Mouse (Mus musculus): ENCODE data around the gene Frmpd4. TPM values are rescaled to one million over a fixed set of nuclear protein-coding genes. Genes with fewer than 3 reads are reported as not detected.

The Frmpd4 gene
- polyA plus RNA-seq, 1 experiment from 2014 or later, result 0.21 TPM

GRCm38 (mm10) chrX:167828456-167828855, 748.6 kb downstream of the Frmpd4 start:
- Histone ChIP-seq H3K9ac (ENCODE audit: low read length) (no peak overlapping the region), H3K4me3 (replicated peaks; ENCODE audit: low read length) (no peak overlapping the region), H3K4me2 (ENCODE audit: low read depth, low read length) (no peak overlapping the region), H3K4me1 (ENCODE audit: control insufficient read depth, insufficient read depth, low read length) (no peaks in the 10 kb centered on the region), H3K36me3 (ENCODE audit: control insufficient read depth, insufficient read depth, low read length) (no peaks in the 10 kb centered on the region), H3K9me3 (replicated peaks; ENCODE audit: control insufficient read depth, low read length) (no peaks in the 10 kb centered on the region), H3K27me3 (ENCODE audit: control insufficient read depth, insufficient read depth, low read length) (peaks cover 10% of the 10 kb centered on the region), H3K27ac (ENCODE audit: low read length) (no peak overlapping the region)
- no peak for ATAC-seq (ENCODE audit: insufficient read depth, low FRiP score)

- Histone ChIP-seq H3K27me3 (ENCODE audit: control insufficient read depth, insufficient read depth, low read length) (no peaks in the 10 kb centered on the region; the same call in 1 of the 2 replicates), H3K9me3 (replicated peaks; ENCODE audit: control insufficient read depth, low read length) (no peaks in the 10 kb centered on the region), H3K9ac (ENCODE audit: low read length) (no peak overlapping the region), H3K4me3 (replicated peaks; ENCODE audit: low read length) (no peak overlapping the region), H3K27ac (ENCODE audit: low read length) (no peak overlapping the region), H3K36me3 (ENCODE audit: control insufficient read depth, insufficient read depth, low read length) (no peaks in the 10 kb centered on the region), H3K4me1 (ENCODE audit: control insufficient read depth, insufficient read depth, low read length) (no peaks in the 10 kb centered on the region), H3K4me2 (ENCODE audit: low read depth, low read length) (no peak overlapping the region)
- WGBS, result 44% methylated on average over 4 of the region's 4 CpGs
- ATAC-seq (ENCODE audit: insufficient read depth, low FRiP score), result no peak
Measured at GRCm38 (mm10) chrX:167817363-167817762, 759.7 kb downstream of the Frmpd4 start.

- Histone ChIP-seq H3K9me3 (replicated peaks; ENCODE audit: control insufficient read depth, low read length) (no peaks in the 10 kb centered on the region), H3K4me3 (replicated peaks; ENCODE audit: low read length) (no peak overlapping the region), H3K9ac (ENCODE audit: low read length) (no peak overlapping the region), H3K36me3 (ENCODE audit: control insufficient read depth, insufficient read depth, low read length) (no peaks in the 10 kb centered on the region), H3K27ac (ENCODE audit: low read length) (no peak overlapping the region), H3K27me3 (ENCODE audit: control insufficient read depth, insufficient read depth, low read length) (peaks cover 7% of the 10 kb centered on the region), H3K4me2 (ENCODE audit: low read depth, low read length) (no peak overlapping the region), H3K4me1 (ENCODE audit: control insufficient read depth, insufficient read depth, low read length) (no peaks in the 10 kb centered on the region)
- ATAC-seq (ENCODE audit: insufficient read depth, low FRiP score), result no peak
- WGBS, result 75% methylated on average over 2 of the region's 2 CpGs
Measured at GRCm38 (mm10) chrX:167810120-167810519, 766.9 kb downstream of the Frmpd4 start.

DNA sequence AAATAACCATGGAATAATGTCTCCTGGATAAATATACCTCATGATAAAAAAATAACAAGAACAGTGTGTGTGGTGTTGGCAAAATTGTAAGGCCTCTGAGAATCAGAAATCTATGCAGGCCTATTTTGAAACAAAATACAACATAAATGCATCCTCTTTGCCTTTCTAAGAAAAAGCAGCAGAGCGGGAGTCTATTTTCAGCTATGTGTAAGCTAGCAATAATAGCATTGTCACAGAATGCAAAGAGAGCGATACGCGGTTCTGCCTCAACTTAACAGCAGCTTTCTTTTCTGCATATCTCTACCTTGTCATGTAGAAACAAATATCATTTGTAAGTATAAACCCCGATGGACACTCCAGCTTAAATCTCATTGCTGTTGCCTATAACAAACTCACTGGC, 768.5 kb downstream of the Frmpd4 start:
- Histone ChIP-seq H3K36me3 (ENCODE audit: control insufficient read depth, insufficient read depth, low read length) (no peaks in the 10 kb centered on the region), H3K4me3 (replicated peaks; ENCODE audit: low read length) (no peak overlapping the region), H3K27me3 (ENCODE audit: control insufficient read depth, insufficient read depth, low read length) (peaks cover 7% of the 10 kb centered on the region), H3K4me2 (ENCODE audit: low read depth, low read length) (no peak overlapping the region), H3K9me3 (replicated peaks; ENCODE audit: control insufficient read depth, low read length) (no peaks in the 10 kb centered on the region), H3K4me1 (ENCODE audit: control insufficient read depth, insufficient read depth, low read length) (no peaks in the 10 kb centered on the region), H3K27ac (ENCODE audit: low read length) (no peak overlapping the region), H3K9ac (ENCODE audit: low read length) (no peak overlapping the region)
- 93% methylated on average over 5 of the region's 5 CpGs for WGBS
- no peak for ATAC-seq (ENCODE audit: insufficient read depth, low FRiP score)

DNA sequence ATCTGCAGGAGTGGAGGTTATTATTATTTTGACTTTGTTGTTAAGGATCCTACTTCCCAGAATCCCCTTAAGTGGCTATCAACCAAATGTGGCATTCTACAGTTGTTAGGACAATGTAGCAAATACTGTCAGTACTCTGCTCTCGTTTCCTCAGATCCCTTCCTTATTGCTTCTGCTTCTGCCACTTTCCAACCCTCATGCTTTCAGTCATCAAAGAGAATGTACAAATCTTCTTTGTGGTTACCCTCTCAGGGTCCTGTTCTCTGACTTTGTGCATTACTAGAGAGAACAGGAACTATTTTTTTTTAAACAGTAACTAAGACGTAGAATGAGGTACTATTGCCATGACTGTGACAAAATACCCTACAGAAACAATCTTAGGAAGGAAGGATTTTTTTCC, 788.3 kb downstream of the Frmpd4 start:
- no peaks in the 10 kb centered on the region; the same call in 1 of the 2 replicates for H3K27me3 ChIP-seq (ENCODE audit: control insufficient read depth, insufficient read depth, low read length)
- no peaks in the 10 kb centered on the region for H3K4me1 ChIP-seq (ENCODE audit: control insufficient read depth, insufficient read depth, low read length)
- no peak for ATAC-seq (ENCODE audit: insufficient read depth, low FRiP score)
- no peak overlapping the region for H3K27ac ChIP-seq (ENCODE audit: low read length)
- H3K9ac ChIP-seq (ENCODE audit: low read length), result no peak overlapping the region
- 78% methylated on average over 2 of the region's 2 CpGs for WGBS
- H3K9me3 ChIP-seq (replicated peaks; ENCODE audit: control insufficient read depth, low read length), result no peaks in the 10 kb centered on the region
- no peaks in the 10 kb centered on the region for H3K36me3 ChIP-seq (ENCODE audit: control insufficient read depth, insufficient read depth, low read length)
- no peak overlapping the region for H3K4me3 ChIP-seq (replicated peaks; ENCODE audit: low read length)
- H3K4me2 ChIP-seq (ENCODE audit: low read depth, low read length), result no peak overlapping the region

DNA sequence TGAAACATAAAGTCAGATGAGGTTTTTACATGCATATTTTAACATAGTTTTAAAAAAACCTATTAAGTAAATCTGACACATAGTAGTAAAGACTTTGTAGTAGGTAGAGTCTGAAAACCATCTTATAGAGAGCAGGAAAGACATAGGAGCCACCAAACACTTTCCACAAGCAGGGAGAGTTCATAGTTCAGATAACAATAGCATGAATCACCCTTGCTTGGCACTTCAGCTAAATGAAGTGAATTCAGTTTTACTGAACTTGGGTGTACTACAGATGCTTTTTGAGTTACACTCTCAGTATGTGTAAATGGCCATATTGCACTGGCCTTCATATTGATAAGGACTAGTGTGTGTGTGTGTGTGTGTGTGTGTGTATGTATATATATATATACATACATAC, 793.5 kb downstream of the Frmpd4 start:
- H3K9me3 ChIP-seq (replicated peaks; ENCODE audit: control insufficient read depth, low read length), result no peaks in the 10 kb centered on the region
- no peak overlapping the region for H3K4me3 ChIP-seq (replicated peaks; ENCODE audit: low read length)
- no peaks in the 10 kb centered on the region for H3K4me1 ChIP-seq (ENCODE audit: control insufficient read depth, insufficient read depth, low read length)
- no peak for ATAC-seq (ENCODE audit: insufficient read depth, low FRiP score)
- H3K4me2 ChIP-seq (ENCODE audit: low read depth, low read length), result no peak overlapping the region
- no peak overlapping the region for H3K27ac ChIP-seq (ENCODE audit: low read length)
- H3K36me3 ChIP-seq (ENCODE audit: control insufficient read depth, insufficient read depth, low read length), result no peaks in the 10 kb centered on the region
- no peak overlapping the region for H3K9ac ChIP-seq (ENCODE audit: low read length)
- H3K27me3 ChIP-seq (ENCODE audit: control insufficient read depth, insufficient read depth, low read length), result peaks cover 9% of the 10 kb centered on the region; the same call in 1 of the 2 replicates

- WGBS, result 69% methylated on average over 3 of the region's 3 CpGs
- Histone ChIP-seq H3K9ac (ENCODE audit: low read length) (no peak overlapping the region), H3K4me1 (ENCODE audit: control insufficient read depth, insufficient read depth, low read length) (no peaks in the 10 kb centered on the region), H3K27ac (ENCODE audit: low read length) (no peak overlapping the region), H3K9me3 (replicated peaks; ENCODE audit: control insufficient read depth, low read length) (no peaks in the 10 kb centered on the region), H3K4me3 (replicated peaks; ENCODE audit: low read length) (no peak overlapping the region), H3K27me3 (ENCODE audit: control insufficient read depth, insufficient read depth, low read length) (peaks cover 11% of the 10 kb centered on the region; the same call in 1 of the 2 replicates), H3K4me2 (ENCODE audit: low read depth, low read length) (no peak overlapping the region), H3K36me3 (ENCODE audit: control insufficient read depth, insufficient read depth, low read length) (no peaks in the 10 kb centered on the region)
- no peak for ATAC-seq (ENCODE audit: insufficient read depth, low FRiP score)
Measured at GRCm38 (mm10) chrX:167719564-167719981, 857.5 kb downstream of the Frmpd4 start.

DNA sequence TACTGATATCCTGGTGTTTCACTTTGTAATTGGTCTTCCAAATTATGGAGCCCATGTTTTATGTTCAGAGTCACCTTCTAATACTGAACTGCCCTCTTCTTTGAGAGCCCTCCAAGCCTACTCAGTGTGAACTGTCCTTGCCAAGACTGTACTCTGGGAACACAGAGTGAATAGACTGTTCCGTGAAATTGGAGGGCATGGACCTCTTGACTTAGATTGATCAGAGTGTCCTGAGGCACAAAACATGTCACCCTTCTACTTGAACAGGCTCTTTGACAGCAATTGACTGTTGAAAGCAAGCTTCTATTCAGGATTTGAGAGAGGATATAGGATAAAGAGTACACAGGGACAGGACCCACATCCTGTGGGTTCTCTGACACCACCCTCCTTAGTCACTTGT, 857.9 kb downstream of the Frmpd4 start:
- ATAC-seq (ENCODE audit: insufficient read depth, low FRiP score), result no peak
- peaks cover 11% of the 10 kb centered on the region; the same call in 1 of the 2 replicates for H3K27me3 ChIP-seq (ENCODE audit: control insufficient read depth, insufficient read depth, low read length)

DNA sequence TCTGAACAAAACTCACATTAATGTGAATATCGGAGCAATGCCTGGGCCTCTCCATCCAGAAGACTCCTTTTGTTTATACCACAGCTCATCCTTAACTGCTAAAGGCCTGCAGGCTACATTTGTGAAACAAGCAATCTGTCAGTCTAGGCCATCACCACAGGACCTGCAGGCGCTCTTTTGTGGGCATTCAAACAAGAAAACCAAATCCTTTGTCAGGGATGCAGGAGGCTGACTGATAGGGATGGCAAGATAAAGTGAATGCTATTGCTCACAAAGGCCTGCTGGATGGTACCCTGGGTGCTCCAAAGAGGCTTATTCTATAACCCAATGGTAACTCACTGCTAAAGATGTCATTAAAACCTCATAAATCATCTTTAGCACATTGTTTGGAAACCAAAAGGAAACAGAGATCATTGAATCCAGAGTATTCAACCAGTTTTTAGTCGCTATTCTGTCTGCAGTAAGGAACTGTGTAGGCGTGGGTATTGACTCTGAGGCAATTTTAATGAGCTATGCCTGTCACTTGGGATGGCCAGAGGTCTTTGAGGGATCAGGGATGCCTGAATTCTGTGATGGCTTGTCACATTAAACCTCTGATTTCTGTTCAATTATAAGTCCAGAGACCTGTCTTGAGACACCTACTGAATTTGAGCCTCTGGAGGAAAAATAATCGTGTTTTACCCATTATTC, 922.1 kb downstream of the Frmpd4 start:
- no peak overlapping the region for H3K4me3 ChIP-seq (replicated peaks; ENCODE audit: low read length)
- no peak overlapping the region for H3K27ac ChIP-seq (ENCODE audit: low read length)
- H3K9me3 ChIP-seq (replicated peaks; ENCODE audit: control insufficient read depth, low read length), result no peaks in the 10 kb centered on the region
- H3K36me3 ChIP-seq (ENCODE audit: control insufficient read depth, insufficient read depth, low read length), result no peaks in the 10 kb centered on the region
- no peaks in the 10 kb centered on the region for H3K4me1 ChIP-seq (ENCODE audit: control insufficient read depth, insufficient read depth, low read length)
- no peak overlapping the region for H3K9ac ChIP-seq (ENCODE audit: low read length)
- no peak for ATAC-seq (ENCODE audit: insufficient read depth, low FRiP score)
- H3K4me2 ChIP-seq (ENCODE audit: low read depth, low read length), result no peak overlapping the region
- peaks cover 6% of the 10 kb centered on the region; the same call in 1 of the 2 replicates for H3K27me3 ChIP-seq (ENCODE audit: control insufficient read depth, insufficient read depth, low read length)
- 38% methylated on average over 5 of the region's 5 CpGs for WGBS

More for the DNA sequence above, 857.9 kb downstream of the Frmpd4 start:
- 65% methylated on average over 1 of the region's 1 CpGs for WGBS
- no peaks in the 10 kb centered on the region for H3K4me1 ChIP-seq (ENCODE audit: control insufficient read depth, insufficient read depth, low read length)
- H3K4me3 ChIP-seq (replicated peaks; ENCODE audit: low read length), result no peak overlapping the region
- H3K36me3 ChIP-seq (ENCODE audit: control insufficient read depth, insufficient read depth, low read length), result no peaks in the 10 kb centered on the region
- no peaks in the 10 kb centered on the region for H3K9me3 ChIP-seq (replicated peaks; ENCODE audit: control insufficient read depth, low read length)
- H3K9ac ChIP-seq (ENCODE audit: low read length), result no peak overlapping the region
- H3K4me2 ChIP-seq (ENCODE audit: low read depth, low read length), result no peak overlapping the region
- no peak overlapping the region for H3K27ac ChIP-seq (ENCODE audit: low read length)

Measured in stomach, embryonic 16.5 days (tissue).